Mouse (Mus musculus) kidney, embryonic 16.5 days (tissue): ENCODE results near the gene Ddx19b. TPM values are rescaled to one million over a fixed set of nuclear protein-coding genes. Genes with fewer than 3 reads are reported as not detected.
"Not testable (repeated sequence)": the region's sequence is repeated elsewhere in the genome, so short reads cannot be mapped to it uniquely, and the experiment has no call there.

ENCODE experiments used
- ATAC-seq: fragments of 200-750 bp; cut with Nextera tagmentation; 2 replicates; pipeline ENCODE4 v1.8.0; 2017; ENCODE audit warnings: moderate TSS enrichment; ENCODE audit not compliant: low FRiP score, low TSS enrichment
- H3K27ac ChIP-seq: fragments of 300-500 bp; sonication (generic); 2 replicates; pipeline ENCODE4 v1.5.1; 2014; ENCODE audit warnings: low read length
- H3K27me3 ChIP-seq: fragments of 300-500 bp; sonication (generic); 2 replicates; pipeline ENCODE4 v1.6.1; 2014; ENCODE audit warnings: low read length, control low read depth, mixed read lengths; ENCODE audit not compliant: insufficient read depth
- H3K36me3 ChIP-seq: fragments of 300-500 bp; sonication (generic); 2 replicates; pipeline ENCODE4 v1.6.1; 2014; ENCODE audit warnings: low read length, control low read depth, mixed read lengths; ENCODE audit not compliant: insufficient read depth
- H3K4me1 ChIP-seq: fragments of 300-500 bp; sonication (generic); 2 replicates; pipeline ENCODE4 v1.6.1; 2014; ENCODE audit warnings: low read length, control low read depth, mixed read lengths; ENCODE audit not compliant: insufficient read depth
- H3K4me2 ChIP-seq: fragments of 300-500 bp; sonication (generic); replicated peaks from 2 replicates; pipeline ENCODE4 v1.6.1; 2014; ENCODE audit warnings: low read depth, low read length
- H3K4me3 ChIP-seq: fragments of 300-500 bp; sonication (generic); 2 replicates; pipeline ENCODE4 v1.5.1; 2014; ENCODE audit warnings: mild to moderate bottlenecking, low read length
- H3K9ac ChIP-seq: fragments of 300-500 bp; sonication (generic); replicated peaks from 2 replicates; pipeline ENCODE4 v1.6.1; 2014; ENCODE audit warnings: low read length
- H3K9me3 ChIP-seq: fragments of 300-500 bp; sonication (generic); 2 replicates; pipeline ENCODE4 v1.6.1; 2016; ENCODE audit warnings: low read length, control low read depth
- WGBS: fragments of 180-500 bp; shearing (Covaris S2); extraction: QIAGEN DNeasy Blood & Tissue Kit; methylation state at CpG from one replicate; pipeline ENCODE4 v1.1.7; 2014; 5-methylcytosine and 5-hydroxymethylcytosine counted together
- polyA plus RNA-seq: library from polyadenylated mRNA; unstranded; fragments of >200 nt; fragmentation: Nextera tagmentation; extraction: Ambion mirVana; gene quantifications from 2 replicates; pipeline ENCODE4 v1.2.1, GENCODE M21; 2015

Gene Ddx19b
- 6.2 and 6.8 TPM in 2 replicates for polyA plus RNA-seq

GRCm38 (mm10) chr8:111031572-111031971, at the start of gene Ddx19b:
Gene Ddx19b (minus strand): TSS chr8:111031751.
- Histone ChIP-seq H3K27me3 (0 out of 2 replicates have a peak, but pooled peaks cover 4% of the 10 kb centered on the region), H3K27ac (no peak within 1 kb of the TSS), H3K4me3 (no peak within 1 kb of the TSS), H3K4me1 (peaks cover 15% of the 10 kb centered on the region), H3K9ac (no peak within 1 kb of the TSS), H3K9me3 (no peaks in the 10 kb centered on the region), H3K4me2 (no peak within 1 kb of the TSS), H3K36me3 (peaks cover 3% of the 10 kb centered on the region; the same call in 1 of the 2 replicates)
- ATAC-seq, result no peak
- WGBS, result 94% methylated on average over 19 of the region's 19 CpGs

DNA sequence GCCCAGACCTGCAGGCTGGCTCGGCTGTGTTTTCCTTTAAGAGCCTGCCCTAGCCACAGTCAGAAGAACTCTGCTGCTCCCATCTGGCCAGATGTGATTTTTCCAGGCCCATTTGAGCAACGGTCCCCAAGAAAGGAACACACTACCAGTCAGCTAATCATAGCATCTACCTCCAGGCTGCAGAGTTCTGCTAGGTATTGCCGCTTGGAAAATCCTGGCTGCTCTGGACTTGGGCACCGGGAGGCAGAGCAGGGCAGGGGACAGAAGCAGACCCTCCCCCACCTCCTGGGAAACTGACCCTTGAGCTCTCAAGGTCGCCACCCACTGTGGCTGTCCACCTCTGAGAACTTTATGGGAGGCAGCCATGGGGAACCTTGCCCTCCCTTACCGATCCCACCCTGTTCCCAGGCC, 48.3 kb upstream of the Ddx19b start:
- peaks cover 29% of the 10 kb centered on the region for H3K4me1 ChIP-seq
- no peaks in the 10 kb centered on the region for H3K36me3 ChIP-seq
- WGBS, result 12% methylated on average over 6 of the region's 6 CpGs
- peak overlapping the region; percentile 61 for H3K9ac ChIP-seq
- H3K9me3 ChIP-seq, result no peaks in the 10 kb centered on the region
- H3K4me3 ChIP-seq, result peak overlapping the region; percentile 44
- peak; percentile 84 for ATAC-seq
- peak overlapping the region; percentile 94 for H3K27ac ChIP-seq
- peak overlapping the region; percentile 56 for H3K4me2 ChIP-seq
- H3K27me3 ChIP-seq, result no peaks in the 10 kb centered on the region

GRCm38 (mm10) chr8:111079461-111079860, 47.9 kb upstream of the Ddx19b start:
- Histone ChIP-seq H3K27me3 (no peaks in the 10 kb centered on the region), H3K4me2 (peak overlapping the region; percentile 56), H3K9me3 (no peaks in the 10 kb centered on the region), H3K36me3 (no peaks in the 10 kb centered on the region), H3K27ac (peak overlapping the region; percentile 94), H3K4me3 (peak overlapping the region; percentile 44), H3K9ac (peak overlapping the region; percentile 61), H3K4me1 (peaks cover 29% of the 10 kb centered on the region)
- WGBS, result 41% methylated on average over 5 of the region's 5 CpGs
- ATAC-seq, result peak; percentile 60

DNA sequence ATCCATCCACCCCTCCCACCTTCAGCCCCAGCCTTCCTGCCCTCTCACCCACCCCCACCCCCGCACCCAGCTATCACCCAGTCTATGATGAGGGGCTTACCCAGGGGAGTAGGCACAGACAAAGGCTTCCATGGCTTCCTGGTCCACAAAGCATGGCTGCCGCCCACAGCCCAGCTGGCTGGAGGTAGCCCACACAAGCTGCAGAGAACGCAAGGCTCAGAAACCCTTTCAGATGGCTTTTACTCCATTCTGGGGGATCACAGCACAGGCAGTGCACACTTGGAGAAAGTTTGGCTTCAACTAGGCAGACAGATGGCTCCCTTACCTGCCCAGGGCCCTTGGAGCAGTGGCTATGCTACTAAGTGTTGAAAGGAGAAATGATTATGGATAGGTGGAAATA, 44.4 kb upstream of the Ddx19b start:
- ATAC-seq, result no peak
- Histone ChIP-seq H3K4me2 (no peak overlapping the region), H3K9me3 (no peaks in the 10 kb centered on the region), H3K36me3 (no peaks in the 10 kb centered on the region), H3K4me1 (peaks cover 20% of the 10 kb centered on the region), H3K4me3 (no peak overlapping the region), H3K27me3 (no peaks in the 10 kb centered on the region), H3K27ac (no peak overlapping the region), H3K9ac (no peak overlapping the region)
- 77% methylated on average over 3 of the region's 3 CpGs for WGBS

DNA sequence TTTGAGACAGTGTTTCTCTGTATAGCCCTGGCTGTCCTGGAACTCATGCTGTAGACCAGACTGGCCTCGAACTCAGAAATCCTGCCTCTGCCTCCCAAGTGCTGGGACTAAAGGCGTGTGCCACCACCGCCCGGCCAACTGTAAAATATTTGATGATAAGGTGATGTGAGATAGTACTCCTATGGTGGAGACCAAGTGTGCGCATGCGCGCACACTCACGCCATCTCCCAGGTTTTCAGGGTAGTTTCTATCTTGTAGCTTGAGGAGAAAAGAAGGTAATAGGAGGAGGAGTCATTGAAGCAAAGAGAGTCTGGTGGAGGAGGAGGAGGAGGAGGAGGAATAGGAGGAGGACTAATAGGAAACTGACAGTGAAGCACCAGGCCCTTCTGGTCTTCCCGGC, 37.1 kb upstream of the Ddx19b start:
- ATAC-seq, H3K36me3 ChIP-seq, H3K4me2 ChIP-seq, H3K9me3 ChIP-seq, H3K27ac ChIP-seq, H3K4me3 ChIP-seq, H3K4me1 ChIP-seq, H3K9ac ChIP-seq, H3K27me3 ChIP-seq: not testable (repeated sequence)
- WGBS, result 89% methylated on average over 9 of the region's 9 CpGs

DNA sequence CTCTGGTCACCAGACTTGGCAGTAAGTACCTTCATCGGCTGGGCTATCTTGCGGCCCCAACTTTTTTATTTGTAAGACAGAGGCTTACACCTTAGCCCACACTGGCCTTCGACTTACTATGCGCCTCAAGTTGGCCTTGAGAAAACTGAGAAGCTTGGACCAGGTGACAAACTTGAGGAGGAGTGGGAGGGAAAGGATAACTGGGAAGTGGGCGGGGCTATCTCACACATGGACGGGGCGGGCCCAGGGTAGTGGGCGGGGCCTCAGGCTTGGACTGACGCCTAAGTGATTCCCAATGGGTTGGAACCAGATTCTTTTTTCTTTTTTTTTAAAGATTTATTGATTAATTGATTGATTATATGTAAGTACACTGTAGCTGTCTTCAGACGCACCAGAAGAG, 35.9 kb upstream of the Ddx19b start:
- WGBS, result 29% methylated on average over 10 of the region's 10 CpGs
- H3K4me3 ChIP-seq, result no peak overlapping the region
- H3K4me1 ChIP-seq, result no peaks in the 10 kb centered on the region
- H3K27me3 ChIP-seq, result no peaks in the 10 kb centered on the region
- no peak overlapping the region for H3K9ac ChIP-seq
- no peak overlapping the region for H3K27ac ChIP-seq
- no peak for ATAC-seq
- H3K9me3 ChIP-seq, result no peaks in the 10 kb centered on the region
- no peaks in the 10 kb centered on the region for H3K36me3 ChIP-seq
- no peak overlapping the region for H3K4me2 ChIP-seq

- no peak overlapping the region for H3K9ac ChIP-seq
- WGBS, result 64% methylated on average over 4 of the region's 4 CpGs
- ATAC-seq, result no peak
These were observed 34.8 kb upstream of the Ddx19b start for GRCm38 (mm10) chr8:111066308-111066707.

DNA sequence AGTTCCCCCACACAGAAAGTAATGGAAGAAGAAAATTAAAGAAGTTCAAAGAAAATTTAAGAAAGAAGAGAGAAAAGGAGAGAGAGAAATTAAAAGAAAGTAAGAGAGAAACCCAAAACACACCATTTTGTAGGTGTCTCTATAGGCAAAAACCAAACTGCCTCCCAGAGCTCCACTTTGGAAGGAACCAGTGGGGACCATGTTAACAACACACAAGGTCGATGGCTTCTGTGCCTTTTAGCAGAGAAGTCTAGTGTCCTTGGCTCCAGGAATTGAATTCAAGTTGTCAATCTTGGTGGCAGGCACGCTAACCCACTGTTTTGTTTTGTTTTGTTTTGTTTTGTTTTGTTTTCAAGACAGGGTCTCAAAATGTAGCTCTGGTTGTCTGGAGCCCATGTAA, 31.3 kb upstream of the Ddx19b start:
- H3K9me3 ChIP-seq, result no peaks in the 10 kb centered on the region
- no peak overlapping the region; the same call in 1 of the 2 replicates for H3K27ac ChIP-seq
- H3K27me3 ChIP-seq, result no peaks in the 10 kb centered on the region
- H3K4me1 ChIP-seq, result peaks cover 14% of the 10 kb centered on the region
- no peaks in the 10 kb centered on the region for H3K36me3 ChIP-seq
- H3K4me3 ChIP-seq, result peak overlapping the region; percentile 72
- H3K4me2 ChIP-seq, result peak overlapping the region; percentile 65
- ATAC-seq, result no peak
- WGBS, result 46% methylated on average over 2 of the region's 2 CpGs
- H3K9ac ChIP-seq, result no peak overlapping the region

More at GRCm38 (mm10) chr8:111066308-111066707, 34.8 kb upstream of the Ddx19b start:
- H3K4me1 ChIP-seq, result peaks cover 3% of the 10 kb centered on the region
- H3K27me3 ChIP-seq, result no peaks in the 10 kb centered on the region
- H3K9me3 ChIP-seq, result no peaks in the 10 kb centered on the region
- no peak overlapping the region for H3K4me2 ChIP-seq
- H3K27ac ChIP-seq, result no peak overlapping the region
- H3K4me3 ChIP-seq, result no peak overlapping the region
- H3K36me3 ChIP-seq, result no peaks in the 10 kb centered on the region

DNA sequence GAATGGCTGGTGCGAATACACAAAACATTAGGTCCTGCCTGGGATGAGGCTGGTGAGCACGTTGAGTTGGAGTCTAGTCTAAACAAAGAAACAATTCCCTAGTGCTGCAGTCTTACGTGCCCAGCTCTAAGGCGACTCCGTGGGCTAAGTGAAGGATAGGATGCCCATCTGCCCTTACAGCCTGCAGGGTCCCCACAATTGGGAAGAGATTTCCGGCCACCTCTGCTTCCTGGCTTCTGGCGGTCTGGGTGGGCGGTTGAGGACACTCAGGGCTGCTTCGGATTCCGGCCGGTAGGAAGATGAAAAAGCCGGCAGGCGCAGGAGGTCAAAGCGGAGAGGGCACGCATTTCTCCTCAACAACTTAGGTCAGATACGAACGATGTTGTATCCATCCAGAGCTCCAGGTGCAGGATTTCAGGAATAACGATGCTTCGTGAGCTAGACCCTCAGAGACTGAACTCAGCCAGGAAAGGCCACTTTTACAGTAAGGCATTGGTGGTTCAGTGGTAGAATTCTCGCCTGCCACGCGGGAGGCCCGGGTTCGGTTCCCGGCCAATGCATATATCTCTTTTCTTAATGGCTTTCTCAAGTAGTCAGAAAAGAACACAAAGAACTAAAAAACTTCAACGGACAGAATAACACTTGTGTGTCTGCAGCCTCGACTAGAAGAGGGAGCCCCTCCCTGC, 30.7 kb upstream of the Ddx19b start:
- peak overlapping the region; percentile 72 for H3K4me3 ChIP-seq
- peak overlapping the region; percentile 71 for H3K9ac ChIP-seq
- H3K27me3 ChIP-seq, result no peaks in the 10 kb centered on the region
- WGBS, result 1% methylated on average over 27 of the region's 27 CpGs
- no peaks in the 10 kb centered on the region for H3K9me3 ChIP-seq
- peak overlapping the region; percentile 52 for H3K27ac ChIP-seq
- no peaks in the 10 kb centered on the region for H3K36me3 ChIP-seq
- peak overlapping the region; percentile 65 for H3K4me2 ChIP-seq
- ATAC-seq, result peak; percentile 80
- H3K4me1 ChIP-seq, result peaks cover 20% of the 10 kb centered on the region

DNA sequence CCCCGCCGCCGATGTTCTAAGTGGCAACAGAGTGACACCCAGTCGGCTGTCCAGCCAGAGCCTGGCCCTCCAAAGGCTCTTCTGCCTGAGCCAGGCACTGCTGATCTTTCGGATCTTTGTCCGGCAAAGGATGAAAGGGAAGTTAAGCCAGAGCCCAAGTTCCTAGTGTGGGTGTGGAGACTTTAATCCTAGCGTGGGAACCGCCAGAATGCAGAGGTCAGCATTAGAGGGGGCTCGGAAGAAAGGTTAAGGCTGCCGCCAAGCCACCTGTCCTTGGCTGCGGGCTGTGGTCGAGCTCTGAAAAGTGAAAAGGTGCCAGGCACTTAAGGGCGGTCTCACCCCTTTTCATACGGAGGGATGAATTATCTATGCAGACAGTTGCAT, 30.1 kb upstream of the Ddx19b start:
- Histone ChIP-seq H3K9ac (peak overlapping the region; percentile 71), H3K4me2 (peak overlapping the region; percentile 65), H3K9me3 (no peaks in the 10 kb centered on the region), H3K27ac (peak overlapping the region; percentile 52), H3K36me3 (no peaks in the 10 kb centered on the region), H3K4me1 (peaks cover 23% of the 10 kb centered on the region), H3K27me3 (no peaks in the 10 kb centered on the region), H3K4me3 (peak overlapping the region; percentile 72)
- 1% methylated on average over 14 of the region's 14 CpGs for WGBS
- ATAC-seq, result peak; percentile 2; the same call in 1 of the 2 replicates
